Mouse (Mus musculus) heart, adult 11 months (tissue): ENCODE measurements around the gene Smg6.

ENCODE experiments used
- DNase-seq: peaks from one replicate; pipeline ENCODE4 v3.0.0; 2022

Smg6 gene

DNA sequence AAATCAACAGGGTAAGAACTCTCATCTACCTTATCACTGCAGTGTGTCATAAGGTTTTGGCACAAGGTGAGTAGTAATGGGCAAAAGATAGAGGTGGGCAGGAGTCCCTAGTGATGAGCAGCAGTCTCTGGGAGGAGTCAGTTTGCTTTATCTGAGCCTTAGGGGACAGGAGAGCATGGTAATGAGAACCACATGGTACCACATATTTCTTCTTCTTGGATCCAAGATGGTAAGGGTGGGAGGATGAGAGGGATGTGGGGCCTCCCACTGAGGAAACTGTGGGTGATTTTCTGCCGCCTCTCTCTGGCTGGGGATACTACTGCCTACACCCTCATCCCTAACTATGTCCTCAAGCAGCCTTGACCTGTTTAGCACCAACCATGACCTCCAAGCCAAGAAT, 125.6 kb downstream of the Smg6 start:
- DNase-seq = no peak

GRCm38 (mm10) chr11:75051712-75052550, 126.3 kb downstream of the Smg6 start:
- peak; percentile 99 for DNase-seq

DNA sequence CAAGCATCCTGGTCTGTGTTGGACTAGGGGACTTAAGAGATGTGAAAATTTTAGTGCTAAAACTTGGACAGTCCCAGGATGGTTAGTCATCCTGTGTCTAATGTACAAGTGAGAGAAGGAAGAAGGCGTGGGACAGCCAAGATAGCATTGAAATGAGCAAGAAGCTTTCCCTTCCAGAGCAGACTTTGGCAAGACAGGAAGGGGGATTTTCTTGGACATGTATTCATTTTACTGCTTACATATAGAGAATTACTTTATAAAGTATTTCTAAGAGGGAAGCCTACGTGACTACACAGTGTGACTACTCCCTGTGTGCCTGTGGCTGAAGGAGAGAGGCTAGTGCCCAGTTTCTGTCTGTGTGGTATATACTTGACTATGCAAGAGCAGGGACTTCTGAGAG, 127.4 kb downstream of the Smg6 start:
- peak; percentile 90 for DNase-seq

- DNase-seq = peak; percentile 94
These were observed 128.1 kb downstream of the Smg6 start for GRCm38 (mm10) chr11:75053722-75054121.

GRCm38 (mm10) chr11:75054184-75054877, 128.7 kb downstream of the Smg6 start:
- DNase-seq = peak; percentile 97

GRCm38 (mm10) chr11:75054878-75055214, 129.2 kb downstream of the Smg6 start:
- no peak for DNase-seq

- peak; percentile 61 for DNase-seq
These were observed 137.0 kb downstream of the Smg6 start for GRCm38 (mm10) chr11:75062650-75063049.

DNA sequence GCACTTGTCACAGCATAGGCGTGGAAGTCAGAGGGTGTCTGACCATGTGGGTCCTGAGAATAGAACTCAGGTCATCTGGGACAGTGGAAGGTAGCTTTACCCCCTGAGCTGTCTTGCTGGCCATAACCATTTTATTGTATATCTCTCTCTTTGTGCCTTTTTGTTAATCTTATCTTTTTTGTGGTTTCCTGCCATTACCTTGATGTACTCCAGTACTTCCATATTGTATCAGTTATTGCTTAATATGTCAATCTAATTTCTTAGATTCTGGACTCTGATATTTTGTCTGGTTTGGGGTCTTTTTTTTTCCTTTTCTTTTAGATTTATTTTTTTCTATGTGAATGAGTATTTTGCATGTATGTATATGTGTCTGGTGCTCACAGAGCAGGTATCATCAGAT, 138.6 kb downstream of the Smg6 start:
- DNase-seq = no peak

- no peak for DNase-seq
These were observed 145.7 kb downstream of the Smg6 start for GRCm38 (mm10) chr11:75071352-75071751.

GRCm38 (mm10) chr11:75072932-75073625, 147.5 kb downstream of the Smg6 start:
- DNase-seq = peak; percentile 91

GRCm38 (mm10) chr11:75073696-75074095, 148.1 kb downstream of the Smg6 start:
- DNase-seq = no peak

- no peak for DNase-seq
These were observed 148.9 kb downstream of the Smg6 start for GRCm38 (mm10) chr11:75074543-75074942.

DNA sequence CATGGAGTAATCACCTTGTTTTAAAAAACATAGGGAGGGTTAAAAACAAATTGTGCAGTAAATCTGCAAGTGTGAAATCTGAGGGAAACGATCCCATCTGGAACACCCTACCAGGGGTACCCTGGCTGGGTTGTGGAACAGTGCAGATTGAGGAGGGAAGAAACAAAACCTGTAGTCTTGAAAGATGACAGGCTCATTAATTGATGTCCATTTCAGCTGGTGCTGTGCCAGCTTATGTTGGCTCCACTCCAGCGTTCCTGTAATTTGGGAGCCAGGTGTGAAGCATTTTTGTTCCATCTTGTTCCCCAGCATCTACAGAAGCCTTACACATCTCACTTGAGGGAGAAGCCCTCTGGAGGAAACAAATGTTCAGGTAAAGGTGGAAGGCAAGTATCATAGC, 153.0 kb downstream of the Smg6 start:
- DNase-seq = no peak

DNA sequence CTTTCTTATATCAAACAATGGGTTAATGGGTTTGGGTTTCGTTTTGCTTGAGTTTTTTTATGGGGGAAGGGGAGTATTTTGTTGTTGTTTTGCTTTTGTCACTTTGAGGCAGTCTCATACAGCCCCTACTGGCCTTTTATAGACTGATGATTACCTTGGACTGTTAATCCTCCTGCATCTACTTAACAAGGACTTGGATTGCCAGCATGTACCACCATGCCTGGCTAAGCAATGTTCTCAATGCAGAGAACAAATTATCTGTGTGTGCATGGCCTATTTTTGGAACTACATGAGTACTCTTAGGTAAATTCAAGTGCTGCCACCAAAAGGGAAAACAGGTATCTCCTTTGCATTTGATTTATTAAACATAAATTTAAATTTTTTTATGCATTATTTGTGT, 157.4 kb downstream of the Smg6 start:
- no peak for DNase-seq

- peak; percentile 89 for DNase-seq
These were observed 166.5 kb downstream of the Smg6 start for GRCm38 (mm10) chr11:75092159-75092558.

DNA sequence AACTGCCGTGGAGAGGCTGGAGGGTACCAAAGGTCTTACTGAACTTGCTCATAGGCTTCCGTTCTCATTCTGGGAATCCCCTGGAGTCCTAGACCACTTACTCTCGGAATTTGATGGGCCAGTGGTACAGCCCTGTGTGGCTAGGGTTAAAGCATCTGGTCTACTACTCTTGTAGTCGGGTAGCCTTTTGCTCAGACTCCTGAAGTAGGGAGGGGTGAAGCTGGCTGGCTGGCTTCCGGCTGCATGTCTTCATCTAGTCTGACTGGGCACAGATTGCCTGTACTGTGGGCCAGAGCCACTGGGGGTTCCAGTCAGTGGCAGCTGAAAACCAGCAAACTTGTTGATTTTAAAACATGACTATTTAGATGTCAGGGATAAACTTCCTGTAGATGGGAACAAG, 167.0 kb downstream of the Smg6 start:
- DNase-seq = peak; percentile 97

GRCm38 (mm10) chr11:75094759-75095158, 169.1 kb downstream of the Smg6 start:
- DNase-seq = no peak

DNA sequence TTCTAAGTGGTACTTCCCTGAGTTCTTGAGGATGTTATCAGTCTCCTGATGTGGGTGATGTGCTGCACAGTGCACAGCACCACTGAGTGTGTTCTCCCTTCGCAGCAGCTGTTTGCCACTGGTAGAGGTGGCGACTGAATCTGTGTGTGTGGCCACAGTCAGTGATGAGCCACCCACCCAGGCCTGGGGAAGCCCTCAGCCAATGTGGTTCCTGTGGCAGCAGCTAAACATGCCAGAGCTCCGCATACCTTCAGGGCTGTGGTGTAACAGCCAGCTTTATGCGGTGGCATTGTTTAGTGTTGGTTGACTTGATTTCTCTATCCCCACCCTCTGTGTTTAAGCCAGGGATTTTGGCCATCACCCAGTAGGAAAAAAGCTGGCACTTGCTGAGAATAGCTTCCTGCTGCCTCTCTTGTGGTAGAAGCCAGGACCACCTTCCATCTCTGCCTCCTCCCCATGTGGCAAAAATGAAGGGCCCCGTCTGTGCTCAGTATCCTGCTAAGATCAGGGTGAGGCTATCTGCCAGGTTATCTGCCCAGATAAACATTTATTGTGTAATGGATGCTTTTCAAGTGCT, 177.2 kb downstream of the Smg6 start:
- DNase-seq = peak; percentile 87

DNA sequence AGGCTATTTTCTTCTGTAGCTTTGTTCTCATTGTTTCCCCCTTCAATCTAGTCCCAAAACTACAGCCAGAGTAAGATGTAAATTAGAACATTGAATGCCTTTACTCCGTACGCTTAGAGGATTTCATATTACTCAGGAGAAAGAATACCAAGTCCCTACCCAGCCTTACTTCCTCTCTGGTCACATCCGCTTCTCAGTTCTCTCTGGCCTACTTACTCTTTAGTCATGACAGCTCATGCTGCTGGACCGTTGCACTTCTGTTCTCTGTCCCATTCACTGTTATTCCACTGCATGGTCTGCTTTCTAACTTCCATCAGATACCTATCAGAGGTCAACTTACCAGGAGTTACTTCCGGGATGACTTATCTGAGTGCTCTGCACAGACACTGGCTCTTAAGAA, 181.0 kb downstream of the Smg6 start:
- DNase-seq = peak; percentile 89

DNA sequence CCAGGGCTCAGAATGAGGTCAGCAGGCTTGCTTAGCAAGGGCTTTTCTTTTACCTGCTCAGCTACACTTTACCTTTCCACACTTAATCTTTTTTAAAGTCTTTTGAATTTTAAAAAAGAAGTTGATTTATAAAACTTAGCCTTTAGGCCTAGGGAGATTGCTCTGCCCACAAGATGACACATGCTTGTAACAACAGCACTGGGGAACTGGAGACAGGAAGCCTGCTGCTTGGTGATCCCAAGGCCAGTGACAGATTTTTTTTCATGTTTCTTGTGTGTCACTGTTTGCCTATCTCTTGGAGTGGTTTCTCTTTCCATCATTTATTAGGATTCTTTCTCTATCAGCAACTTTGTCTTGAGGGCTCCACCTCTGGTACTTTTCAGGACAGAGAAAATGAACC, 183.3 kb downstream of the Smg6 start:
- peak; percentile 67 for DNase-seq

DNA sequence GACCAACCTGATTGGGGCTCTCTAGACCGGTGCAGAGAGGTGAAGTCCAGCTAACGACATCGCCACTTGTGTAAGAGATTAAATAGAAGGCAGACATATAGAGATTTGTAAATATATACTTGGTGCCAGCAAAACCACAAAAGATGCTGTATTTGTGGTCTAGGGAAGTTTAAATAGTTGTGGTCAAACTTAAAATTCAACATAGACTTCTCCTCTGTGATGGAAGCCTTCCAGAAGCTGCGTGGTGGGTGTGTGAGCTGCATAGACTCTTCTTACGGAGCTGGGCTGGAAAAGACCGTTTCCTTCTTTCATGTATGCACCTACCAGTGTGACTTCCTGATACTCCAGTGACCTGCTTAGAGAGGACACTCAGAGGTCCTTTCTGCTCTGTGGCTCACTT, 190.8 kb downstream of the Smg6 start:
- DNase-seq = peak; percentile 67

- peak; percentile 34 for DNase-seq
These were observed 192.5 kb downstream of the Smg6 start for GRCm38 (mm10) chr11:75118141-75118540.

DNA sequence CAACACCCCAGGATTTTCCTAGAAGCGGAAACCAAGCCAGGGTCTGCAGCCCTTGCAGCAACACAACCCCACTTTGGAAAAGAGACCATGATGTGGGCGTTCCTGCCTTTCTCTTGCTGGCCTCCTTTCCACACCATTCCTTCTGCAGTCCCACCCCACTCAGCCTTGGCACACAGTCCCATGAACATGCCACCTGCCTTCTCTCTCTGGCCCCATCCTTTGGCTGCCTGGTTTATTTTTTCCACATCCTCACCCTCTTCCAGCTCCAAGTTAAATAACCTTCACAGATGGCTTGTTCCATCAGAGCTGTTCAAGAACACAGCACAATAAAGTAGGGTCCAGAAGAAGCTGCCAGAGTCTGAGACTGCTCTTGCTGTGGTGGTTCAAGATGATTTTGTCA, 193.7 kb downstream of the Smg6 start:
- DNase-seq = peak; percentile 93
